Mouse (Mus musculus) layer of hippocampus, postnatal 36 days (tissue): ENCODE data around the gene Hells. TPM values are rescaled to one million over a fixed set of nuclear protein-coding genes. Genes with fewer than 3 reads are reported as not detected.

Source experiments
- DNase-seq, 2 experiments: peaks; one replicate each; pipeline ENCODE4 v3.0.0; 2022
- total RNA-seq, 2 experiments: library from RNA; stranded (reverse); gene quantifications; 2 replicates each; pipeline ENCODE4 v1.2.3; 2021

Hells gene
- 1 to 10 TPM; 5.1 to 6.8 TPM for total RNA-seq

DNA sequence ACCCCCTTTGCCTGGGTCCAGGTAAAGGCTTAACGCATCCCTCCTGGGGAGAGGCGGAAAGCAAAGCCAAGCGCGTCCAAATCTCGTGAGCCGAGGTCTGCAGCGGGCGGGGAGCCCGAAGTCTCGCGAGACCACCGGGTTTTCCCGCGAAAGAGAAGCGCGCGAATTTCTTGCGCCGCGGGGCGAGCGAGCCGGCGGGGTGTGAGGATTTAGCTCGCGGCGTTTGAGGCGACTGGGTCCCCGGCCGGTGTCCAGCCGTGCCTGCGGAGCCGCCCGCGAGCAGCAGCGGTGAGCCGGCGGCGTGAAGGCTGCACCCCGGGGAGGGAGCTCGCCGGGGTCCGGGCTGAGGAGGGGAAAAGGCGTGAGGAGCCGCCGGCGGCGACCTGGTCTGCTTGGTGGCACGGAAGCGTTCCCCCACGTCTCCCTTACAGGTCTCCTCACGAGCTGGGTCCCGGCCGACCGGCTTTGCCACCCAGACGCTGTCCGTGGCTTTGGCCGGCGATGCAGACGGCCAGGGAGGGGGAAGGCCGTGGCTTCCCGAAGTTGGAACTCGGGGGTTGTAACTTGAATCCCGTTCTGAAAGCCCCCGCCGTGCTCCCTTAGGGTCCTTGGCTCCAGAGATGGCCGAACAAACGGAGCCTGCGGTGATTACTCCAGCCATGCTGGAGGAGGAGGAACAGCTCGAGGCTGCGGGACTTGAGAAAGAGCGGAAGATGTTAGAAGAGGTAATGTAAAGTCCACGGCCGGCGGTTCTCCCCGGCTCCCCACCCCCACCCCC lies at the start of gene Hells:
Gene Hells (plus strand): TSS at position 128 of the 778 bp plus-strand sequence.
- peak; percentile 66 to 74 for DNase-seq

DNA sequence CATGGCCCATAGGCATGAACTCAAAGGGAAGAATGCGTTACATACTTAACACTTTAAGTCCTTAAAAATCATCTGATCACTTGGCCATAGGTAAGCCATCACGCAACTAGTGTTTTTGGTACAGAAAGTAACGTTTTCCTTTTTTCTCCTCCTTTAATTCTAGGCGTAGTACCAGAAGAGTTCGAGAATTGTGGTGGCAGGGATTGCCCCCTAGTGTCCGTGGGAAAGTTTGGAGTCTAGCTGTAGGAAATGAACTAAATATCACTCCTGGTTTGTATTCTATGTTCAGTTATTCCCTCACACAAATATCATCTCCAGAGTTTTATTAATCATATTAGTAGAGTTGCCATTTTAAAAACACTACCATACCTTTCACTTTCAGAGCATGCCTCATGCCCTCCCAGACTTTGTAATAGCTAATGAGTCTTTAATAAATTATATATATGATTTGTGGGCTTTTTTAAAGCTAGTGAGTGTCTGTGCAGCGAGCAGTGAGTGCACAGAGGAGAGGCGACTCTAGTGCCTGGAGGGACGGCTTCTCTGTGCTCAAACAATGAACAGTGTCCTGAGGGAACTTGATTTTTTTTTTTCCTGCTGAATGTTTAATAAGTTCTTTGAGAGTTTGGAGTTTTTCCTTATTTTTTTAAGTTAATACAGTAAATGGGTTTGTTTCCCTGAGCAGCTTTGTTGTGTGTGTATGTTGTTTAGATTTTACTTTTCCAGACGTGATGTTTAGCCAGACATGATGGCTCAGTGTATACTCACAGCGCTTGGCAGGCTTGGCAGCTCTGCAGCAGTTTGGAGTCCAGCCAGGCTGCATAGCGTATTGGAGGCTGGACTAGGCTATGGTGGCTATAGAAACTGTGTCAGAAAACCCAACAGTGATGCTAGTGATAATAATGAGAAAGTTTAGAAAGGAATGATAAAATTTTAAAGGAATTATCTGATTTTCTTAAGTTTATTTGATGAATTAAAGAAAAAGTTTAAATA lies 29.3 kb upstream of the Hells start:
- DNase-seq, result no peak

- DNase-seq, result no peak
Observed at GRCm38 (mm10) chr19:38902501-38902900, 28.2 kb upstream of the Hells start.

DNA sequence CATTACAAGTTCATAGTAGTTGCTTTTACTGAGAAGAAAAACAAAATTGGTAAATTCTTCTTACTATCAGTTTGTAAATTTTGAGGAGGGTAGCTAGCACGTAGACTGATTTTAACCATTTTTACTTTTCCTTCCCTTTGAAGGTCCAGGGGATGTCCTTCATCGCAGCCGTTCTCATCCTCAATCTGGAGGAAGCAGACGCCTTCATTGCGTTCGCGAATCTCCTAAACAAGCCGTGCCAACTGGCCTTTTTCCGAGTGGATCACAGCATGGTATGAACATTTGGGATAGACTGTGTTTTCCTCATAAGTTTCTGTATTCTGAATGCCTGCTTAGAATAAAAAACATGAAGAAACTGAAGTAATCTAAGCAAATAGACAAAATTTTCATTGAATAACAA lies 16.9 kb upstream of the Hells start:
- DNase-seq, result peak in 1 of 2 experiments; percentile 11

DNA sequence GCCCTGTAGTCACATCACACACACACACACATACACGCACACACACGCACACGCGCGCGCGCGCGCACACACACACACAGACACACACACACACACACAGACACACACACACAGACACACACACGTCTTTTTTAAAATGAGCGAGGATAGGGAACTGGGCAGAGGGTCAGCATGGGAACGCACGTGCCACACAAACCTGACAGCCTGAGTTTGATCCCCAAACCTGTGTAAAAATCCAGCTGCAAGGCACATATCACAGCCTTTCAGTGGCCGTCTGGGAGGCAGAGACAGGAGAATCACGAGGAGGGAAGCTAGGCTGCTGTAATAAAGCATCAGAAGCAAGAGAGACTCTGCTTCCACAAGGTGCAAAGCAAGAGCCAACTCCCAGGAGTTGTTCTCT lies 15.8 kb upstream of the Hells start:
- DNase-seq, result no peak

GRCm38 (mm10) chr19:38915677-38916076 lies 15.0 kb upstream of the Hells start:
- DNase-seq, result peak in 1 of 2 experiments; percentile 19

GRCm38 (mm10) chr19:38928481-38929158 lies 2.1 kb upstream of the Hells start:
- no peak for DNase-seq

GRCm38 (mm10) chr19:38929471-38930251 lies 1.1 kb upstream of the Hells start:
- DNase-seq, result peak in 1 of 2 experiments; percentile 17

DNA sequence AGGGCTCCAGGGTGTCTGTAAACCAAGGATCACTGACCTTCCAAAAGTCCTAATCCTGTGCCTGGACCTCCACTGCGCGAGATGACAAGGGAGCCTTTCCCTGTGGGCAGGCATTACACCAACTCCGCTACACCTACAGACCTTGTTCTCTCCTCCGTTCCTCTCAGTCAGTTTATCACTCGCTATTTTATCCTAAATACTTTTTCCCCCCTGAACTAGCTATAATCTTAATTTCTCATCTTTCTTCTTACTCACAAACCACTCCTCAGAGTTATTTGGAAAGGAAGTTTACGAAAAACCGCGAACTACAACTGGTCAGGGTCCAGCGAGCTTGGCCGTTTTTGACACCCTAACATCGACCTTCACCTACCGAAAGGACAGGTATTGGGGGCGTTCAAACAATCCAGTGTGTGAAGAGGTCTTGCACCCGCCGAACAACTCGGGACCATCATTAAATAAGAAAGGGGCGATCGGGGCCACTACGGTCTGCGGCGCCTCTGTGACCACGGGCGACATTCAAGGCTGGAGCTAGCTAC lies 395 bp upstream of the Hells start:
- DNase-seq, result no peak

GRCm38 (mm10) chr19:38931566-38931890 lies 813 bp downstream of the Hells start:
- DNase-seq, result no peak

GRCm38 (mm10) chr19:38944590-38945307 lies 14.0 kb downstream of the Hells start:
- DNase-seq, result no peak

DNA sequence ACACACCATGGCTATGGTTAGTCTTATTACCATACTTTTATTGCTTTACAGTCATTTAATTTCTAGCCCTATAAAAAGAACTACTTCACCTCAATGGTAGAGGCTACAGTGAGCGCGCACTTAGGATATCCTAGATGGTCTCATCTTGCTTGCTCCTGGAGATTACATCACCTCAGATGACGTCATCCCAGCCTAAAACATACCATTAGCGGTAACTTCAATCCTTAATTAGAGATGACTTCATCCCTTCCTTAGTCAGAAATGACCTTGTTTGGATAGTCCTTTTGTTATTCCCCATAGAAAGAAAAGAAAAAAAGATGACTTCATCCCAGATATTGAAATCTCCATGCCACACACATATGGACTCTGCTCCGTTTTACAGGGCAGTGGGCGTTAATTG lies 40.0 kb downstream of the Hells start:
- no peak for DNase-seq

DNA sequence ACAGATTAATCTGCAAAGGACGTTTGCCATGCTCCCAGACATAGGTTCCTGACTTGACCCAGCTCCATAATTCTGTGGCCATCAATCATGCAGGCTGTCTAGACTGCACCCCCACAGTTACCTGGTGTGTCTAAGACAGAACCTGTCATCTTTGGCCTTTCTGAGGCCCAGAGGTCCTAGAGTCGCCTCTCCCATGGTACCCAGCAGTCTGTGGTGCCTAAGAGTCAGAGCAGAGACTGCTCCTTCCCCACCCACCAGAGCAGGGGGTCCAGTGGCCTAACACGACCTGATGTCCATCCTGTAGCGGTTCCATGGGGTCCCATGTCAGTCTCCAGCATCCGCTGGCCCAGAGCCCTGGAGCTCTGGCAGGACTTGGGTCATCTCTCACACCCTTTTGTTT lies 41.9 kb downstream of the Hells start:
- no peak for DNase-seq

GRCm38 (mm10) chr19:38973666-38974065 lies 43.0 kb downstream of the Hells start:
- DNase-seq, result no peak

DNA sequence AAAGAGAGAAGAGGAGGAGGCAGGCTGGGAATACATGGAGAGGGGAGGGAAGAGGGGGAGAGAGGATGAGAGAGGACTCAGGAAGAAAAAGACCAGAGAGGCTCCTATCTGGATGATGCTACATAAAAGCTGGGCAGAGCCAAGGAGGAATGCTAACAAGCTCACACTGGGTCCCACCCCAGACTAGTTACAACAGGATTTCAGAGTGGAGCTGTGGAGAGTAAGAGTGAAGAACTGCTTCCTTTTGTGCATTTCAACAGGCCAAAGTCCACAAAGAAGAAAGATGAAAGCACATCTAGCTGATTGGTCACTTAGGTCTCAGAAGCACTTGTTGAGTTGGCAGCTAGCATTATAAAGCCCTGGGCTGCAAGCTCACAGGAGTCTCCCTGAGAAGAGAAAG lies 45.6 kb downstream of the Hells start:
- no peak for DNase-seq

GRCm38 (mm10) chr19:38981966-38982365 lies 51.3 kb downstream of the Hells start:
- peak; percentile 45 to 67 for DNase-seq

DNA sequence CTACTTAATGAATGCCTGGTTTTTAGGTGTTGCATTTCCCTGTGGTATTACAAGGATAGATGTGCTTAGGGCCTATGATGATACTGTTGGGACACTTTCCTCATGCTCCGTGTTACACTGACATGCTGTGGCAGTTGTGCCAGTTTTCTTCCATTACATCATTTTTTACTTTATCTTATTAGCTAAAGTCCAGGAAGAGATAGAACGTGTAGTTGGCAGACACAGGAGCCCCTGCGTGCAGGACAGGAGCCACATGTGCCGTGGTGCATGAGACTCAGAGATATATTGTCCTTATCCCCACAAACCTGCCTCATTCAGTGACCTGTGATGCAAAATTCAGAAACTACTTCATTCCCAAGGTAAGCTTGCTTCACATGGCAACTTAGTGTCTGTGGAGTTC lies 67.5 kb downstream of the Hells start:
- DNase-seq, result no peak

- no peak for DNase-seq
Observed at GRCm38 (mm10) chr19:38998676-38999075, 68.0 kb downstream of the Hells start.

DNA sequence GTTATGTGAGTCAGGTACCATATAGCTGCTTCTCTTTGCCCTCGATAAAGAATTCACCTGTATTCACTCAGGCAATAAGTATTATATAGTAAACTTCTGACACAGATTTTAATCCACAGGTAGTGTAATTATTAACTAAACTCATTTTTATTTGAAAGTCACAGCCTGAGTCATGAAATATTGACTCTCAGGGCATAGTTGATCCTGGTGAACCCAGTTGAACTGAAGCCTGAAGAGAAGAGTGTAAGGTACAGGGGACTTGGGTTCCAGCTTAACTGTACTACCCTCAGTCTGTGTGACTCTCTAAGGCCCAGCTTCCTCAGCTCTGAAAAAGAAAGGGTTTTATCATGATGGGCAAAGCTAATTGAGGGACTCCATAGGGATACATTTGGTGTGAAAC lies 74.4 kb downstream of the Hells start:
- no peak for DNase-seq

- DNase-seq, result no peak
Observed at GRCm38 (mm10) chr19:39006715-39007114, 76.0 kb downstream of the Hells start, which contains the start of gene Cyp2c55. Gene Cyp2c55 (plus strand): TSS chr19:39007019.
